Mouse (Mus musculus) CD4-positive, CD25-positive, alpha-beta regulatory T cell, adult 4 months (primary cell): ENCODE results near the gene Vps26c. TPM values are rescaled to one million over a fixed set of nuclear protein-coding genes. Genes with fewer than 3 reads are reported as not detected.

Experiments
- ATAC-seq: one replicate; pipeline ENCODE4 v1.8.0; 2017
- polyA plus RNA-seq, 2 experiments: library from polyadenylated mRNA; unstranded; fragments of 100-300 nt; shearing (Covaris generic); gene quantifications; one replicate each; pipeline ENCODE4 v1.2.1; 2017

The Vps26c gene
- 10 to 100 TPM; 89.2 to 95.1 TPM for polyA plus RNA-seq

- peak; percentile 81 for ATAC-seq
Observed at GRCm38 (mm10) chr16:94526344-94527151, at the start of gene Vps26c. TSS of gene Vps26c (minus strand) at chr16:94526830.

GRCm38 (mm10) chr16:94575757-94576156 lies 49.1 kb upstream of the Vps26c start:
- no peak for ATAC-seq

- ATAC-seq: no peak
Observed at GRCm38 (mm10) chr16:94574718-94575094, 48.1 kb upstream of the Vps26c start.

- no peak for ATAC-seq
Observed at GRCm38 (mm10) chr16:94574025-94574717, 47.5 kb upstream of the Vps26c start.

- ATAC-seq: no peak
Observed at GRCm38 (mm10) chr16:94572422-94572821, 45.8 kb upstream of the Vps26c start.

GRCm38 (mm10) chr16:94571111-94571993 lies 44.7 kb upstream of the Vps26c start:
- no peak for ATAC-seq

- no peak for ATAC-seq
Observed at GRCm38 (mm10) chr16:94570361-94571041, 43.9 kb upstream of the Vps26c start.

GRCm38 (mm10) chr16:94569229-94570176 lies 42.9 kb upstream of the Vps26c start, which contains the start of gene Dyrk1a:
TSS of gene Dyrk1a (plus strand) at chr16:94570010.
- ATAC-seq: peak; percentile 85

- ATAC-seq: no peak
Observed at GRCm38 (mm10) chr16:94568335-94569228, 42.0 kb upstream of the Vps26c start.

- no peak for ATAC-seq
Observed at GRCm38 (mm10) chr16:94567751-94568150, 41.1 kb upstream of the Vps26c start.

- no peak for ATAC-seq
Observed at GRCm38 (mm10) chr16:94566834-94567585, 40.4 kb upstream of the Vps26c start.

- no peak for ATAC-seq
Observed at GRCm38 (mm10) chr16:94566124-94566523, 39.5 kb upstream of the Vps26c start.

- no peak for ATAC-seq
Observed at GRCm38 (mm10) chr16:94560618-94561017, 34.0 kb upstream of the Vps26c start.

GRCm38 (mm10) chr16:94559782-94560181 lies 33.2 kb upstream of the Vps26c start:
- ATAC-seq: no peak

- no peak for ATAC-seq
Observed at GRCm38 (mm10) chr16:94559282-94559681, 32.7 kb upstream of the Vps26c start.

GRCm38 (mm10) chr16:94556228-94556627 lies 29.6 kb upstream of the Vps26c start:
- ATAC-seq: no peak

GRCm38 (mm10) chr16:94555346-94555745 lies 28.7 kb upstream of the Vps26c start:
- ATAC-seq: no peak

GRCm38 (mm10) chr16:94551934-94552333 lies 25.3 kb upstream of the Vps26c start:
- no peak for ATAC-seq

- no peak for ATAC-seq
Observed at GRCm38 (mm10) chr16:94549813-94550212, 23.2 kb upstream of the Vps26c start.
